Mouse (Mus musculus): ENCODE data around the gene Slc37a3.

The Slc37a3 gene

DNA sequence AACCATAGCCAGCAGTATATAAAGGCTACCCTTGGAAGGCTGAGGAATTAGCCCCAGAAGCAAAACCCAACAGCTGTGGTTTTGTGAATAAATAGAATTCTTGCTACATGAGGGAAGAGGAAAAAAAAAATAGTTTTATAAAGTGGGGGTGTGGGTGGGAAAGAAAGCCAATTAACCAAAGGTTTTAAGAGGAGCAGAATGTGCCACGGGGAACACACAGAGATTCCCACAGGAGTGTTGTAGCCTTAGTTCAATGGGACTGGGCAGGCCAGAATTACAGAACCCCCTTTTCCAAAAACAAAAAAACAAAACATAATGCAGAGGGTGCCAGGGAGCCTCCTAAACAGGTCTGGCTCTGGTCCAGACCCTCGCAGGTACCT lies 58.9 kb downstream of the Slc37a3 start:
- no peak for DNase-seq (ENCODE audit: low spot score)

DNA sequence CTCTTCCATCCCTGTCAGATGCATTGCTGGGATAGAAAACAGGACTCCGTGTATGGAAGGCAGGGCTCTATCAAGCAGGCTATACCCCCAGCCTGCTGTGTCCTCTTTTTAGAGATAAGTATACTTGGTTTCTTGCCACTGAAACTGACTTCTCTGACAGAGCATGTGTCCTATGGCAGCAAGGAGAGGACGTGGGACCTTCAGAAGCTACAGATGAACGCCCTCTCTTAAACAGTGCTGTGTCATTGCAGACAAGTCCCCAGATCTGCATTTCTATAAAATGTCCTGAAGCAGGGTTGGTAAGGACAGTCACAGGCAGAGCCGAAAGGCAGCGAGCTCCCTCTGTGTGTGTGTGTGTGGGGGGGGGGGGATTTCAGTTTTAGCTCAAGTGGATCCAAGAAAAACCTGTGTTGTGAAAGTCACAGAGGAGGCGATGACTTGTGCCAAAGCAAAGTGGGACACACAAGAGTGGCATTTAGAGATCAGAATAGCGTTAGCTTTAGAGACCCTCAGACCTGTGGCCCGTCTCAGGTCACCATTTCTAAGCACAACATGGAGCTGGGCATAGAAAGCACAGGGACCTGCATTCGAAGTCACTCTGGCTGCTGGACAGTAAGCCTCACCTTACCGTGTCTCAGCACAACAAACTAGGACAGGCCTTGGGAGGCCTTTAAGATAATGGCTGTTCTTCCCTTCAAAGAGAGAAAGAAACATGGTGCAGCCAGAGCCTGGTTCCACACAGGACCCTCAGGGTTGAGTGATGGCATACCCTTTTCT lies 59.4 kb downstream of the Slc37a3 start:
- DNase-seq (ENCODE audit: low spot score), result no peak

DNA sequence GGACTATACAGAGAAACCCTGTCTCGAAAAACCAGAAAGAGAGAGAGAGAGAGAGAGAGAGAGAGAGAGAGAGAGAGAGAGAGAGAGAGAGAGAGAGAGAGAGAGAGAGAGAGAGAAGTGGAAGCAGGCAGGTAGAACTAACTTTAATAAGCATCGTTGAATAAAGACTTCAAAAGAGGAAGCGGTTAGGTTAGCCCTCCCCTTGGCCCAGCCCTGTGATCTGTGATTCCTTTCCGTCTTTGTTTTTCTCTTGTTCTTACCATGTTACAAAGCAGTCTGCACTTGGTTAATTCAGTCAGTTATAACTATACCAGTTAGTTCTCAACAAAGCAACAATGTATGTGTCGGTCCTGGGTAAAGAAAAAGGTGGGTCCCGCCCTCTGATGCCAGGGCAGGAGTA lies 61.4 kb downstream of the Slc37a3 start:
- DNase-seq (ENCODE audit: low spot score), result no peak

DNA sequence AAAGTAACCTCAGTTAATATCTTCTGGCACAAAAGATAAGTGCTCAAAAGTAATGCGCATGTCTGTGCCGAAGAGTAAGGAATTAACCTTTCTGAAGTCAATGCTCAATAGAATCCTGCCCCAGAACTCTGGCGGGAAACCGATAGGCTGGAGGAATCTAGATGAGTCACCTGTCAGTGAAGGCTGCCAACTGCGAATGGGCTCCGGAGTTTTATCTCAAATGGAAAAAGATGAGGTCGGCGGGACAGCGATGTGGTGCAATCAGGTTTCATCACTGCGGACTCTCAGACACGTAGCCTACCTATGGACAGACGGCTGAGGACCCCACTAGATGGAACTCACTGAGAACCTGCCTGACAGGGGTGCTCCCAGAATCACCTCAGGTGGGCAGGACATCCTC lies 63.0 kb downstream of the Slc37a3 start:
- DNase-seq (ENCODE audit: low spot score), result no peak

DNA sequence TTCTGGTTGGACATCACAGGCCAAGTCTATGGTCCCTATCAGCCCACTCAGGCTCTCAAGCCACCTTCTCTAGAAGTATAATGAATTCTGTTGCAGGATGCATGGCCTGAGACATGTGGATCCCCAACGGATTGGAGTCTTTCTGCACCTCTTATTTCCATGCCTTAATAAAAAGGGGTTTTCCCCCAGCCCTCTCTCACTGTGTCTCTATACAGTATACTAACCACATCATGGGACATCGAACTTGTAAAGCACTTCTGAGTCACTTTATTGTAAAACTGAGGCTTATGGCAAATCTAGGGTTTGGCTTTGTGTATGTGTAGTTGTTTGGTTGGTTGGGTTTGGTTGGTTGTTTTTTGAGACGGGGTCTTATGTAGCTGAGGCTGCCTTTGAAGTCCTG lies 65.7 kb downstream of the Slc37a3 start:
- no peak for DNase-seq (ENCODE audit: low spot score)

DNA sequence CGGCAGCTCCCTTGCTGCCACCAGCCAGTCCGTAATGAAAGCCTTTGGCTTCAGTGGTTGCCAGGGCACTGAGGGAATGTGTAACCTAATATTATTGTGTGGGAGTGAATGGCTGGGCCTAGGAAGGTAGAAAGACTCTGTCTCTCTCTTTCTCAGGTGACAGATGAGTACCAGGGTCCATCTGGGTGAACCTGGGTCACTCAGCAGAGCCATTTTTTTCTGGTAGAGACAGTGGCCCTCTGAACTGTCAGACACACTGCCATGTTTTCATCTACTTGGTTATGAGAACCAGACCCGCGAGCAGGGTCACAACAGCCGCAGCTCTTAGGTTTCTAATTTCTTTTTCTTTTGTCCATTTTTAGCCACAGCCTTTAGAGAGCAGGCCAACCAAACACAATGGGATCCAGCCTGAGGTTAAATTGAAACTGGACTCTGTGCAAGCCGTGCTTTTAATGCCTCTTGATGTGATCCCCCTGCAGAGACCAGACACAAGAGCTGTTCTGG lies 73.1 kb downstream of the Slc37a3 start:
- DNase-seq (ENCODE audit: low spot score), result no peak

DNA sequence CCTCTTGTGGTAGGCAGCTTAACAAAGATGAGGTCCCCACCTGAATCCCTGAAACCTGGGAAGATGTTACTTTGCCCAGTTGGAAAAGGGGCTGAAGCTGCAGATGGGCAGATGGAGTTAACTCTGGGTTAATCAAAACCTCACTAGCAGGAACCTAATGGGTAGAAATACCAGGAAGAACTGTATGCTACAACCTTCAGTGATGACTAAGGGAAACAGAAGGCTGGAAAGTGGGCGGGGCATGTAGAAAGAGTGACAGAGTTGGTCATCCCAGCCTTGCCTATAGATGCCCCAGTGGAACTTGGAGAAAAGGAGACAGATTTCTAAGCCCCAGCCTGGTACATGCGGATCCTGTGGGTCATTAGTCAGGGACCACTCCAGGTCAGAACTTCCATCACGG lies 76.0 kb downstream of the Slc37a3 start:
- DNase-seq (ENCODE audit: low spot score), result no peak

DNA sequence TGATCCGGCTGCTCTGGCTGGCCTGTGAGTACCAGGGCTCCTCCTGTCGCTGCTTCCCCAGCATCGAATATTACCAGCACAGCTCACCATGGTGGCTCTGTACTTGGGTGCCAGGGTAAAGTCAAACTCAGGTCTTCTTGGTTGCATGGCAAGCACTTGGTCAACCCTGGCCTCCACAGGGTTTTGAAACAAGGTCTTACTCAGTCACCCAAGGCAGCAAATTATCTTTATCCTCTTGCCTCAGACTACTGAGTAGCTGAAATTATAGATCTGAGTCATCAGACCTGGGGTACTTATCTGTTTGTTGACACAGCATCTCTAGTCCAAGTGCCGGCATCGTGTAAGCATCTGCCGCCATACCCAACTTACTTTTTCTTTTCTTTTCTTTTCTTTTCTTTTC lies 80.4 kb downstream of the Slc37a3 start:
- DNase-seq (ENCODE audit: low spot score), result no peak

DNA sequence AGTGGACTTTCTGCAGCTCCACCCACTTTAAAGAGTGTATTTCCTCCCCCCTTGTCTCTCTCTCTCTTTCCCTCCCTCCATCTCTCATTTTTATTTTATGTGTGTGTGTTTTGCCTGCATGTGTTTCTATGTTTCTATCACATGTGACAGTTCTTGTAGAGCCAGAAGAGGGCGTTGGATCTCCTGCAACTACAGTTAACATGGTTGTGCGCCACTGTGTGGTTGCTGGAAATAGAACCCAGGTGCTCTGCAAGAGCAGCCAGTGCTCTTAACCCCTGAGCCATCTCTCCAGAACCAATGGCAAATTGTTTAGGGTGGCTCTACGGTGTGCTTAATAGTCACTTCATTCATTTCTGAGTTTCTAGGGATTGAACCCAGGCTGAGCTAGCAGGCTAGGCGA lies 81.0 kb downstream of the Slc37a3 start:
- DNase-seq (ENCODE audit: low spot score), result no peak

DNA sequence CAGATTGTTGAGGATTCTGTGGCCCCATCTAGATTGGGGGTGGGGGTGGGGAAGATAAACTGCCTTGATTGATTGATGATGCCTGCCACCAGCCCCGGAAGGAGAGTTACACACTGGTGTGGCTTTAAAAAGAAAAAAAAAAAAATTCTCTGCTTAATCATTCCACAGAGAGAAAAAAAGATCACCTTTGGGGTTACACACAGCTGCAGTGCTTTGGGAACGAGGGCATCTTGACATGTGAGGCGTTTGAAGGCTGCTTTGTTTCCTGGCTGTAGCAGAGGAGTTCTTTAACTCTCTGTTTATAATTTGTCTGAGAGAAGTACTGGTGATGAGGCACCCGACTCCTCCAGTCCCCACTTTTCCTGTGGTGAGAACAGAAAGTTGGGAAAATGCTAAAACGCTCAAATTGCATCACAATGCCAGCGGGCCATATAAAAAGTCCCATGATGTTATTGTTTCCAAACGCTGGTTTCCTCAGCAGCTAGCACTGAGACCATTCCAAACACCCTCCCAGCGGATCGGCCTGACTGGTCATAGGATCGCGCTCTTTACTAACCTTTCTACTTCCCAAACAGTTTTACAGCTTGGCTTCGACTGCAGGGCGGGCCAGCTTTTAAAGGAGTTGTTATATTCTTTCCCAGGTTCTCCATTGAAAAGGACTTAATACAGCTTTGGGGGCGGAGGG lies 81.6 kb downstream of the Slc37a3 start:
- no peak for DNase-seq (ENCODE audit: low spot score)

DNA sequence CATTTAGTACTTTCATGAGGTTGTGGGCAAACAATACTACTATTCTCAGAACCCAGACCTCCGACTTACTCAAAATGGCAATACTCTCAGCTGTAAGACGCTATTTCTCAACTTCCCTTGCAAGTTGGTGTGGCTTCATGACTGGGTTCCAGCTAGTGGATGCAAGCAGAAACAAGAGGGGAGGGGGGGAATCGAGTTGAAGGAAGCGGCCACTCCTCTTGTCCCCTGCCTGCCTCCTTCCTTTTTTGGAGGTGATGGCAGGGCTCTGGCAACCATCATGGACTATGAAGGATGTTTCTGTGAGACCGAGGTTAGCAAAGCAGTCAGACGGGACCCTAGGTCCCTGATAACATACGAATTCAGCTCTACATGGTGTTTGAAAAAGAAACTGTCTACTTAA lies 87.8 kb downstream of the Slc37a3 start:
- no peak for DNase-seq (ENCODE audit: low spot score)

DNA sequence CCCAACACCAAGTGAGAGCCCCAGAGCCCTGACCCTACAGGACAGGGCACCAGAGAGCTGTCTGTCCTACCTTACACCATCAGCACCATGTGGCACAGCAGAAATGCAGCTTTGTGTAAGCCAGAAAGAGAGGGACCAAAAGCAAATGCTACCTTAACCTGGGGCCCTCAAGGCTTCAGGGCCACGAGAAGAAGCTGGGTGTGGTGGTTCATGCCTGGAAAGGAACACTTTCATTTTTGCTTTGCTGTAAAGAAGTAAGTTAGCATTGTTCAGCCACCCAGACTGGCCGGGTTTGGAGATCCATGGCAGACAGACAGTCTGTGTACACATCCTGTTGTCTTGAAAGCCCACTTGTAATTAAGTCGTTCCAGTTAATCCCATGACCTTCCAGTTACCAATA lies 89.7 kb downstream of the Slc37a3 start:
- DNase-seq (ENCODE audit: low spot score), result no peak

DNA sequence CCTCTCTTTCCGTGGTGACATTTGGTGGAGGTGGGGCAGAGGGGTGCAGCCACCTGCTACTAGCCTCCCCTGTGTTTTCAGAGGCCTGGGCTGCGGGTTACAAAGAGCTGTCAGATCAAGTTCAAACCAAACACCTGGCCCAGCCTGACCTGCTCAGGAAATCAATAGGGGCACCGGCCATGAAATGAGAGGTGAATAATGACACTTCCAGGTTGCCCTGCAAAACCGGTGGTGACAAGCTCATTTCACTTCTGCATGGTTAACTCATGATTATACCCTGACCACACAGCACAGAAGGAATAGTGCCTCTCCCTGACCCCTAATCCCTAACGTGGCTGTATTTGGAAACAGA lies 90.8 kb downstream of the Slc37a3 start:
- no peak for DNase-seq (ENCODE audit: low spot score)

DNA sequence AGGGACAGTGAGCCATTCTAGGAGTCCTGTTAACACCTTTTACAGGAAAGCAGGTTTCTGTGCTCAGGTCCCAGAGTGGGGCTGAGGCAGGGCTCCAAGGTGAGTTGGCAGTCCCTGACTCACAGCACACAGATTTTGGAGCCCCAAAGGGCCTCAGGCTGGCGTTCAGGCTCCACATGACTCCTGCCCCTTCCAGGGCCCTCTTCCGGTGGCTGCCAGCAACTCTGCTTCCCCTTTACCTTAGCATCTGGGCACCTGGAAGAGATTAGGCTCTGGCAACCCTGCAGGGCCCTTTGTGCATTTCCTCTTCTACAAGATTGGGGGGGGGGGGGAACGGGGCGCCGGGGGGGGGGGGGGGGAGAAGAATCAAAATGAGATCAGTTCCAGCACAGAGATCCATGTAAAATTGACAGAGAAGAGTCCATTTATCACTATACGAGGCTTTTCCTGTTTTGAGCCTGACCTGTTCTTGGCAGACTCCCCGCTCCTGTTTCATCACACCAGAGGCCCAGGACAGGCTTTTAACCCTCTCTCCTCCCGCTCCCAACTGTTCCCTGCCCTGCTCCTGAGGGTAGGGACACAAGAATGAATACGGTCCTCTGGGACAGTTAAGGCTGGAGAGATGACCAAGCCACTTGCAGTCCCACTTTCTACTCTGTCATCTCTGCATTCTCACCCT lies 91.3 kb downstream of the Slc37a3 start:
- DNase-seq (ENCODE audit: low spot score), result no peak

DNA sequence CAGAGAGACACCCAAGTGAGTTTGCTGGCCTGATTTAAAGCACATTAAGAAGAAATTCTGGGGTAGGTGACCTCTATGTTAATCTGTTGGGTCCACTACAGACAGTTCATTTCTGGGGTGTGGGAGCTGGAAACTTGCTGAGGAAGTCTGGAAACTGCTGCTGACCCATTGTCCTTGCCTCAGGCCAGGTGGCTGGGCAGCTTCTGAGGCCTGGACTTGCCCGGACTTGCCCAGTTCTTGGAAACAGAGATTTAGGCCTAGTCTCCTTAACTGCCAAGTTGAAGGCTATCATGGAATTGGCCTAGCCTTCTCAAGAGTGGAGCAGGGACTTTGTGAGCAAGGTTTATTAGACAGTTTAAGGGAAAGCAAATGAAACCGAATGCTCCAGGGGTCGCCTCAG lies 92.6 kb downstream of the Slc37a3 start:
- no peak for DNase-seq (ENCODE audit: low spot score)
